Mouse (Mus musculus) heart, adult 18-20 months (tissue): ENCODE measurements at regions not wholly inside any gene's neighbourhood (a gene's known extent, or its start where the extent isn't known, plus 50 kb on each side); places are given as distances from the start of the nearest gene placed in this dataset.

Experiments
- DNase-seq, 2 experiments: peaks; one replicate each; pipeline ENCODE4 v3.0.0; 2021 to 2022; ENCODE audit warnings: mixed read lengths in 1 of 2

DNA sequence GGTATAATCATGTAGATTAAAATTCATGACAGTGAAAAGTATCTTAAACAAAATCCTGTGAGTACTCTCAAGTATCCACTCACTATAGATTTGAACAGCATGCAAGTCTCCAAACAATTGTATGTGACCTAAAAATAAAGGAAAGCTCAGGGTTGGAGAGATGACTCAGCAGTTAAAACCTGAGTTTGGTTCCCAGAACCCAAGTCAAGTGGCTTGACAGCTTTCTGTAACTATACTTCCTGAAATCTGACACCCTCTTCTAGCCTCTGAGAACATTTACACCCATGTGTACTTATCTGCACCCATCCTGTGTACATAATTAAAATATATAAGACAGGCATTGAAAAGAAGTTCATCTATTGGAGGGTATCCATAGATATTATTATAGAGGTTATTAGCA lies 770.2 kb upstream of the Sel1l start:
- DNase-seq, result no peak

DNA sequence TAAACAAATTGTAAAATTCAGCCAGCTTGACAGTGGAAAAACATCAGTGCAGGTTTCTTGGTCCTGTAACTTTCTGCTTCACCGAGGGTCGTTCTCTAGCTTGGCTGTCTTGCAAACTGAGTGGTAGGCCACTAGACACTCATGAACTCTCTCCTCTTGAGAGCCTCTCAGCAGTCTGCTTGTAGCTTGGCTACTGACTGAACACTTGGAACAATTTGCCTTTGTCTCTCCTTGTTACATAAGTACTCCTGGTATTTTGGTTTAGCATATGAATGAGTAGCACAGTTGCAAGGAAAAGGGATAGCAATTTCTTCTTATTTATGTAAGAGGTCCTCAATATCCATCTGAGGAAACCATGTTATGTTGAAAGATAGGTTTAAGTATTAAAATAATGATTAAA lies 769.6 kb upstream of the Sel1l start:
- no peak for DNase-seq

DNA sequence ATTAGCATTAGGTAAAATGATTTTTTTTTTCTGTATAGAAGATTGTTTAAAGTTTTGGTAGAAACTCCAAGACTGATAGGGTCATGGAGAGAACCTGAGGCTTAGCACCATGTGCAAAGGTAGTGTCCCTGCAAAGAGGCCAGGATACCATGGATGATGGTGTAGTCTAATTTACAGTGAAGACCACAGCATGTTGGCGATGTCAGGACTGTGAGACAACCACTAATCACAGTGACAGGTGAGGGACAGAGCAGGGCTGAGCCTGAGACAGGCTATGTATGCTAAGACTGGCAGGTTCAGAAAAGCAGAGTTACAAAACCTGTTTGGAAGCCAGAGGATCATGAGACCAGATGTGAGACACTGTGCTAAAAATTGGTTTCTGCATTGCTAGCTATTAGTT lies 752.7 kb upstream of the Sel1l start:
- no peak for DNase-seq

DNA sequence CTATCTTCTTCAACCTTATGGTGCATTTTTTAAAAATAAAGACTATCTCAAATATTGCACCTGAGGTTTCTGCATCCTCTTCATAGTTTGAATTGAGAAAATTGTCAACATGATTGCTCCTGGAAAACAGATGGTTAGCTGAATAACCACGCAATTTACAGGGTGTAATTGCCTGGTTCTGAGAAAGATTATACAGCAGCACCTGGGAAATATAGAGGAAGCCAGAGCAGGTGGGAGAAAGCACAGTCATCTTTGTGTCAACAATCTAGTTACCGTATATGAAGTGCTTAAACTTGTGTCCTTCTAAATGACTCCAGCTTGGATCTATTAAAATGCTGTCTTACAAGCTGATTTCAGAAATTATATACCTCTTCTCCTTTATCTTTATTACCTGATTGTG lies 740.8 kb upstream of the Sel1l start:
- no peak for DNase-seq

DNA sequence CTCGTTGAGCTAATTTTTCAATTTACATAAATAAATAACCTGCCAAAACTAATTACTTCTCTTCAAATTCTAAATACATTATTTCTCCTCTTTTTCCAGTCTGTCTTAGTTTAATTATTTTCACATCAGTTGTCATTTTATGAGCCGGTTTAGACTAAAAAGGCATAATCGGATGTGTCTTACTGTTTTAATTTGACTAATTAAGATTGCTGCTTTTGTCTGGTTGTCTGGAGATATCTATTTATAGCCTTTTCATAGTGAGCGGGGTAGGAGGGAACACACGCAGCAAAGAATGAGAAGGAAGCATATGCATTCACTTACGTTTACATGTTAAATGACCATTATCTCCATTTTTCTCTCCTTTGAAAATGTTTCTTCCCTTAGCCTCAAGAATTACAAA lies 740.3 kb upstream of the Sel1l start:
- no peak for DNase-seq

DNA sequence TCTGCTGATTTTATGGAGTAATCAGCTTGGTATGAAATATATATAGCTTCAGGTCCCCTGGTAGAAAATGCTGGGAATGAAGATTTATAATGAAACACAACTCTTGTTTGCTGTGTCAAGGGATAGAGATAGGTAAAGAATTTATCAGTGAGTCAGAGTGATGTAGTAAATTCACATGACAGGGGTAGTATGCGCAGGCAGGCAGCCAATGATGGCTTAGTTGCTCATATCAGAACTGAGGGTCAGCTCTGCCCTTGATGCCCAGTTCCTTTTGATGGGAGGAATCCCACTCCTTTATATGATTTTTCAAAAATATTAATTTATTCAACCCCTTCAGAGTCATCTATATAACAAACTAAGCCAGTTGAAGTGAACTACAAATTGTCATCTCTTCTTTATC lies 729.6 kb upstream of the Sel1l start:
- DNase-seq, result no peak
